Mouse (Mus musculus): Measurements from ENCODE around the gene Olfr572. TPM values are rescaled to one million over a fixed set of nuclear protein-coding genes. Genes with fewer than 3 reads are reported as not detected.

The Olfr572 gene
- polyA plus RNA-seq, 1 experiment = not detected

DNA sequence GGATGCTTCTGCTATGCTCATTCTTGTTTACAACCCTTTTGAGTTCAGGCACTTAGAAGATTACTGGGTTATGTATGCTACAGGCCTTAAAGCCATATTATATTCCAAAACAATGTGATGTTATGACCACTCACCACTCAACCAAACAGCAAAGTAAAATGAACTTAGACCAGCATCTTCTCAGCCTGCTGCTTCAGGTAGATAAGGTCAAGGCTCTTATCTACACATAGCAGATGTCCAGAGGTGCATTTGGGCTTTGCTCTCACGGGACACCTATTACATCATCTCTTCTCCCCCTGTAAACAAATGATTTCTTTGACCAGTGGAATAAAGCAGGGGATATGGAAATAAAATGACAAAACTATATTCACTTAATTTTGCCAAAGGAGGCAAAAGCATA, 34.4 kb downstream of the Olfr572 start, which contains the start of gene Olfr575:
Olfr575 (minus strand) TSS at position 183 of the 400 bp plus-strand sequence.
- no peaks in the 10 kb centered on the region for H3K4me1 ChIP-seq (replicated peaks; ENCODE audit: control insufficient read depth, insufficient read depth, low read length)
- WGBS = 62% methylated on average over 1 of the region's 1 CpGs
- TF ChIP-seq POLR2A (IDR thresholded peaks at IDR 0.05; ENCODE audit: control insufficient read depth, extremely low read depth, insufficient read depth, low read length, poor library complexity) (no peak), CTCF (IDR thresholded peaks at IDR 0.05; ENCODE audit: borderline replicate concordance, control insufficient read depth, extremely low read depth, insufficient read depth, low read length, poor library complexity) (no peak)
- no peaks in the 10 kb centered on the region for H3K27me3 ChIP-seq (ENCODE audit: control insufficient read depth, insufficient read depth, low read length)
- H3K4me3 ChIP-seq (ENCODE audit: control insufficient read depth, insufficient read depth, low read length) = no peak within 1 kb of the TSS
- H3K36me3 ChIP-seq (ENCODE audit: control insufficient read depth, insufficient read depth, low read length) = no peaks in the 10 kb centered on the region
- no peak within 1 kb of the TSS for H3K27ac ChIP-seq (ENCODE audit: control insufficient read depth, insufficient read depth, low read length)
- no peak for DNase-seq

- 46% methylated on average over 2 of the region's 2 CpGs for WGBS
- Histone ChIP-seq H3K36me3 (ENCODE audit: control insufficient read depth, insufficient read depth, low read length) (no peaks in the 10 kb centered on the region), H3K4me1 (replicated peaks; ENCODE audit: control insufficient read depth, insufficient read depth, low read length) (no peaks in the 10 kb centered on the region), H3K27ac (ENCODE audit: control insufficient read depth, insufficient read depth, low read length) (no peak within 1 kb of the TSS), H3K4me3 (ENCODE audit: control insufficient read depth, insufficient read depth, low read length) (no peak within 1 kb of the TSS), H3K27me3 (ENCODE audit: control insufficient read depth, insufficient read depth, low read length) (no peaks in the 10 kb centered on the region)
- DNase-seq = no peak
- TF ChIP-seq POLR2A (IDR thresholded peaks at IDR 0.05; ENCODE audit: control insufficient read depth, extremely low read depth, insufficient read depth, low read length, poor library complexity) = no peak
- no peak for TF ChIP-seq CTCF (IDR thresholded peaks at IDR 0.05; ENCODE audit: borderline replicate concordance, control insufficient read depth, extremely low read depth, insufficient read depth, low read length, poor library complexity)
These were observed 38.2 kb downstream of the Olfr572 start, which contains the start of gene Olfr576 for GRCm38 (mm10) chr7:102962360-102962759. TSS of gene Olfr576 (plus strand) at chr7:102962660.

DNA sequence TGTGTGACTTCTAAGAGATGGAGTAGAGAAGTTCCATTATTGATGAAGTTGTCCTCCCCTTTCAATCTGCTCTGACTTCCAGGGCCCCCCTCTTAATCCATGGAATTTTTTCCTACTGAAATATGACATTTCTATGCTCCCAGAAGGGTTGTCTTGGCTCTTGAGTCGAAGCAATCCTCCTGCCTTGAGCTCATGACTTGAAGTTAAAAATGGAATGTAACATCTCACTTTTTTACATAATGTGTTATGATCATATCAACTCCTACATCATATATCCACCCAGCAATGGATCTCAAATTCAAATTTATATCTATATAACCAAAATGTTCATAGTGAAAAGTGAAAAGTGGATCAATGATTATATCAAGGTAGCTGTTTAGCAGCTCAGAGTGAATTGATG, 50.2 kb downstream of the Olfr572 start:
- no peak overlapping the region for H3K4me3 ChIP-seq (ENCODE audit: control insufficient read depth, insufficient read depth, low read length)
- no peak for DNase-seq
- H3K36me3 ChIP-seq (ENCODE audit: control insufficient read depth, insufficient read depth, low read length) = no peaks in the 10 kb centered on the region
- H3K27me3 ChIP-seq (ENCODE audit: control insufficient read depth, insufficient read depth, low read length) = no peaks in the 10 kb centered on the region
- WGBS = 44% methylated on average over 1 of the region's 1 CpGs
- H3K4me1 ChIP-seq (replicated peaks; ENCODE audit: control insufficient read depth, insufficient read depth, low read length) = no peaks in the 10 kb centered on the region
- TF ChIP-seq CTCF (IDR thresholded peaks at IDR 0.05; ENCODE audit: borderline replicate concordance, control insufficient read depth, extremely low read depth, insufficient read depth, low read length, poor library complexity) (no peak), POLR2A (IDR thresholded peaks at IDR 0.05; ENCODE audit: control insufficient read depth, extremely low read depth, insufficient read depth, low read length, poor library complexity) (no peak)
- H3K27ac ChIP-seq (ENCODE audit: control insufficient read depth, insufficient read depth, low read length) = no peak overlapping the region

GRCm38 (mm10) chr7:102975843-102976242, 51.6 kb downstream of the Olfr572 start, which contains the start of gene Olfr577:
TSS of gene Olfr577 (minus strand) at chr7:102975943.
- no peak for DNase-seq
- H3K36me3 ChIP-seq (ENCODE audit: control insufficient read depth, insufficient read depth, low read length) = no peaks in the 10 kb centered on the region
- no peak within 1 kb of the TSS for H3K4me3 ChIP-seq (ENCODE audit: control insufficient read depth, insufficient read depth, low read length)
- no peak within 1 kb of the TSS for H3K27ac ChIP-seq (ENCODE audit: control insufficient read depth, insufficient read depth, low read length)
- WGBS = 87% methylated on average over 2 of the region's 2 CpGs
- H3K27me3 ChIP-seq (ENCODE audit: control insufficient read depth, insufficient read depth, low read length) = no peaks in the 10 kb centered on the region
- H3K4me1 ChIP-seq (replicated peaks; ENCODE audit: control insufficient read depth, insufficient read depth, low read length) = no peaks in the 10 kb centered on the region
- TF ChIP-seq POLR2A (IDR thresholded peaks at IDR 0.05; ENCODE audit: control insufficient read depth, extremely low read depth, insufficient read depth, low read length, poor library complexity) (no peak), CTCF (IDR thresholded peaks at IDR 0.05; ENCODE audit: borderline replicate concordance, control insufficient read depth, extremely low read depth, insufficient read depth, low read length, poor library complexity) (no peak)

Other genes with a start within 250 kb of the Olfr572 start
- gene Trim68, start 237.1 kb upstream of the Olfr572 start, polyA plus RNA-seq (2012; rRNA removed) = 14.0 and 16.3 TPM in 2 replicates
- not detected in 2 replicates for gene Olfr557, start 228.5 kb upstream of the Olfr572 start, polyA plus RNA-seq (2012; rRNA removed)
- 0.11 and 0.49 TPM in 2 replicates for gene Olfr558, start 222.2 kb upstream of the Olfr572 start, polyA plus RNA-seq (2012; rRNA removed)
- gene Olfr33, start 205.3 kb upstream of the Olfr572 start, polyA plus RNA-seq (2012; rRNA removed) = not detected in 2 replicates
- gene Olfr559, start 196.9 kb upstream of the Olfr572 start, polyA plus RNA-seq (2012; rRNA removed) = not detected in 2 replicates
- gene Olfr560, start 165.0 kb upstream of the Olfr572 start, polyA plus RNA-seq (2012; rRNA removed) = not detected in 2 replicates
- gene Olfr78, start 164.9 kb upstream of the Olfr572 start, polyA plus RNA-seq (2012; rRNA removed) = 0.29 and 0.32 TPM in 2 replicates
- not detected in 2 replicates for gene Olfr561, start 153.2 kb upstream of the Olfr572 start, polyA plus RNA-seq (2012; rRNA removed)
- gene Olfr564, start 120.9 kb upstream of the Olfr572 start, polyA plus RNA-seq (2012; rRNA removed) = not detected in 2 replicates
- gene Olfr566, start 65.6 kb upstream of the Olfr572 start, polyA plus RNA-seq (2012; rRNA removed) = not detected in 2 replicates
- not detected in 2 replicates for gene Olfr568, start 47.3 kb upstream of the Olfr572 start, polyA plus RNA-seq (2012; rRNA removed)
- not detected in 2 replicates for gene Olfr569, start 33.5 kb upstream of the Olfr572 start, polyA plus RNA-seq (2012; rRNA removed)
- gene Olfr570, start 29.8 kb upstream of the Olfr572 start, polyA plus RNA-seq (2012; rRNA removed) = not detected in 2 replicates
- gene Olfr571, start 6.9 kb upstream of the Olfr572 start, polyA plus RNA-seq (2012; rRNA removed) = not detected in 2 replicates
- gene Olfr573-ps1, start 18.2 kb downstream of the Olfr572 start, polyA plus RNA-seq (2012; rRNA removed) = not detected in 2 replicates
- not detected in 2 replicates for gene Olfr574, start 24.1 kb downstream of the Olfr572 start, polyA plus RNA-seq (2012; rRNA removed)
- gene Olfr575, start 34.4 kb downstream of the Olfr572 start, polyA plus RNA-seq (2012; rRNA removed) = not detected in 2 replicates
- gene Olfr576, start 38.3 kb downstream of the Olfr572 start, polyA plus RNA-seq (2012; rRNA removed) = not detected in 2 replicates
- gene Olfr577, start 51.5 kb downstream of the Olfr572 start, polyA plus RNA-seq (2012; rRNA removed) = not detected in 2 replicates
- not detected in 2 replicates for gene Olfr578, start 64.9 kb downstream of the Olfr572 start, polyA plus RNA-seq (2012; rRNA removed)
- gene Olfr582, start 113.6 kb downstream of the Olfr572 start, polyA plus RNA-seq (2012; rRNA removed) = not detected in 2 replicates
- not detected in 2 replicates for gene Olfr583, start 126.9 kb downstream of the Olfr572 start, polyA plus RNA-seq (2012; rRNA removed)
- gene Olfr584, start 157.5 kb downstream of the Olfr572 start, polyA plus RNA-seq (2012; rRNA removed) = not detected in 2 replicates
- not detected in 2 replicates for gene Olfr585, start 173.3 kb downstream of the Olfr572 start, polyA plus RNA-seq (2012; rRNA removed)
- gene Olfr586, start 201.2 kb downstream of the Olfr572 start, polyA plus RNA-seq (2012; rRNA removed) = not detected in 2 replicates
- gene Olfr588-ps1, start 216.5 kb downstream of the Olfr572 start, polyA plus RNA-seq (2012; rRNA removed) = not detected in 2 replicates
- not detected in 2 replicates for gene Olfr589, start 231.9 kb downstream of the Olfr572 start, polyA plus RNA-seq (2012; rRNA removed)